Mouse (Mus musculus): ENCODE data around the gene Cpne8.

DNA sequence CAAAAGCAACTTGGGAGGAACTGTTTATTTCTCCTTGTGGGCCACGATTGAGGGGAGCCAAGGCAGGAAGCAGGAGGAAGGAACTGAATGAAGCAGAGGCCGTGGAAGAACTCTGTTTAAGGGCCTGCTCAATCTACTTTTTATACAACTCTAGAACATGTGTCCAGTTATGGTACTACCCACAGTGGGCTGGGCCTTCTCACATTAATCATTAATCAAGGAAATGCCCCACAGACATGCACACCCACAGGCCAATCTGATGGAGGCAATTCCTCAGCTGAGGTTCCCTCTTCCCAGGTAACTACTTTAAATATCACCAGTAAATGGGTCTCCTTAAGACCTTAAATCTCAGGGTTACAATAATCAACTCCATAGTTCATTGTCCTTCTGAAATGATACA lies 21.2 kb downstream of the Cpne8 start:
- TF ChIP-seq CTCF (IDR thresholded peaks at IDR 0.05; ENCODE audit: low read depth, low read length), result no peak
- TF ChIP-seq POLR2A (IDR thresholded peaks at IDR 0.05; ENCODE audit: insufficient read depth, low read length), result no peak
- no peak for TF ChIP-seq EP300 (IDR thresholded peaks at IDR 0.05; ENCODE audit: insufficient read depth, low read depth, low read length)
